Mouse (Mus musculus) cerebellum, postnatal 10 days (tissue): ENCODE data around the gene Dmwd.
"Not testable (repeated sequence)": the region's sequence is repeated elsewhere in the genome, so short reads cannot be mapped to it uniquely, and the experiment has no call there.

Source experiments
- DNase-seq, 2 experiments: peaks; one replicate each; pipeline ENCODE4 v3.0.0; 2021; ENCODE audit warnings: mixed read lengths in 2 of 2

The Dmwd gene

GRCm38 (mm10) chr7:19075723-19076585 is at the start of gene Dmwd:
Dmwd (plus strand) TSS chr7:19076227.
- peak; percentile 97 to 99 for DNase-seq

DNA sequence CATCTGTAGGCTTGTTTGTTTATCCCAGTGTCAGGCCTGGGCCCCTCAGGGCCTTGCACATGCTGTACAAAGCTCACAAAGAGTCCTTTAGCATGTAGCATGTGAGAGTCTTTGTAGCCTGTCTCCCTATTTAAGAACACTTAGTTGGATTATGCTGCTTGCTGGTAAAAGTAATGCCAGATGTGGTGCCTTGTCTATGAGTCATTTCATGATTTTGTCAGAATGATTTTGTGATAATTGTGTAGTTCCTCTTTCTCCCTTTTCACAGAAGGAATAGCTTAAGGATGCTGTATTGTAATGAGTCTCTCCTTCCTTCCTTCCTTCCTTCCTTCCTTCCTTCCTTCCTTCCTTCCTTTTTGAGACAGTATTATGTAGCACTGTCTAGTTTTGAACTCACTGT is 48.0 kb upstream of the Dmwd start:
- no peak for DNase-seq

GRCm38 (mm10) chr7:19029084-19029653 is 46.9 kb upstream of the Dmwd start:
- DNase-seq, result peak; percentile 73 to 79

- no peak for DNase-seq
These were observed 44.4 kb upstream of the Dmwd start for GRCm38 (mm10) chr7:19031641-19032040.

DNA sequence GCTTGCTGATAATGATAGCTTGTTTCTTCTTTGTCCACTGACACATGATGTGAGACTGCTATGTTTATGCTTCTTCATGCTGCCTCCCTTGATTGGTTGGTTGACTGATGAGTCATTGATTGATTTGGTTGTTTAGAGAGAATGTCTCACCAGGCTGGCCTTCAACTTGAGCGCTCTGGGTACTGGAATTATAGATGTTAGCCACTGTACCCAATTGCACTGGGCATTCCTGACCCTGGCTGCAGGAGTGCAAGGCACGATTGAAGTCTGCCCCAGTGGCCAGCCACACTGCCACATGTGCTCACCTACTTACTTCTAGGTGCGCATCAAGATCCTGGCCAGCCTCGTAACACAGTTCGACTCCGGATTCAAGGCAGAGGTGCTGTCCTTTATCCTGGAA is 31.4 kb upstream of the Dmwd start:
- no peak for DNase-seq

GRCm38 (mm10) chr7:19046286-19047069 is 29.5 kb upstream of the Dmwd start:
- peak; percentile 91 to 93 for DNase-seq

DNA sequence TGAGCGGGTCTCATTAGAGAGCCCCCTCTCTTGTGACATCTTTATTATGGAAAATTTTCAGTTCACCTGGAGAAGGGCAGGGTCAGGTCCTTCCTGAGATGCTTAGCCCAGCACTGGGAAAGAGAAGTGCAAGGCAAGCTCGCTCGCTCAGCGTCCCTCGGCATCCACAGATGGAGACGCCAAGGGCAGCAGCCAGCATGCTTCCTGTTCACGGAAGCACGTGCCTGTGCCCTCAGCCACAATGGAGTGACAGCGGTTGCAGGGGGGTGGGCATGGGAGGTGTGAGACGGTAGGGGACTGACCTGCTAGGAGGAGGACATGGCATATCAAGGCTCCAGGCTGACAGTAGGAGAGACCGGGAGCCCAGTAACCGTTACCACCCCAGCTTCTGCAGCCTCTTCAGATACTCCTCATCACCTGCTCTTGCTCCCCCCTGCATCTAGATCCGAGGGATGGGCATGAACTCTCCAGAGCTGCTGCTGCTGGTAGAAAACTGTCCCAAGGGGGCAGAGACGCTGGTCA is 28.0 kb upstream of the Dmwd start:
- DNase-seq, result peak in 1 of 2 experiments; percentile 20

GRCm38 (mm10) chr7:19049252-19049651 is 26.8 kb upstream of the Dmwd start:
- no peak for DNase-seq

GRCm38 (mm10) chr7:19050172-19050571 is 25.9 kb upstream of the Dmwd start:
- peak; percentile 52 to 62 for DNase-seq

- no peak for DNase-seq
These were observed 24.9 kb upstream of the Dmwd start for GRCm38 (mm10) chr7:19051161-19051560.

DNA sequence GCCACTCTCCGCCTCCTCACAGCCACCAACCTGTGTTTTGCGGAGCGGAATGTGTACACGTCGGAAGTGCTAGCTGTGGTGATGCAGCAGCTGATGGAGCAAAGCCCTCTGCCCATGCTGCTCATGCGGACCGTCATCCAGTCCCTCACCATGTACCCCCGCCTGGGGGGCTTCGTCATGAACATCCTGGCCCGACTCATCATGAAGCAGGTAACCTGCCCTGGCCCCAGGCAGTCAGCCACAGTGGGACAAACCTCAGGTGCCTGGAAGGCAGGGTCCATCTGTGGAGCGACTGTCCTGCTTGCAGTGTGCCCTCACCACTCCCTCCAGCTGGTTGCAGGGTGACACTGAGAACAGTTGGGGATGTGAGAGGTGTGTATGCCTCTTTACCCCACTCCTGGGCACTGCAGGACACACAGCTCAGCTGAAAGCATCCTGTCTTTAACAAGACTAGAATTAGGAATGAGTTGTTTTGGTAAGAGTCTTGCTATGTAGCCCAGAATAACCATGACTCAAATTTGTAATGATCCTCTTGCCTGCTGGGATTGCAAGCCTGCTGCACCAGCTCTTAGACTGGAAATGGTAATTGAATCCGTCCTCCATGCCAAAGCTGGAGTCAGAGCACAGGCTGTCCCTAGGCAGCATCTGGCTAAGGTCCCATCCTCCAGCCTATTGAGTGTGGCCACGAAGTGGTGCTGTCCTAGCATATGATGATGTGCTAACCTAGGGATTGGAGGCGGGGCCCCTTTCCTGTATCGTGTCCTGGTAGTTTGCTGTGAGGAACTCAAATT is 23.5 kb upstream of the Dmwd start:
- DNase-seq, result peak; percentile 68

GRCm38 (mm10) chr7:19053136-19053532 is 22.9 kb upstream of the Dmwd start:
- DNase-seq, result no peak

GRCm38 (mm10) chr7:19054047-19054776 is 21.8 kb upstream of the Dmwd start, which contains the start of gene Rsph6a:
Rsph6a (plus strand) TSS chr7:19054690.
- DNase-seq, result peak; percentile 86 to 89

DNA sequence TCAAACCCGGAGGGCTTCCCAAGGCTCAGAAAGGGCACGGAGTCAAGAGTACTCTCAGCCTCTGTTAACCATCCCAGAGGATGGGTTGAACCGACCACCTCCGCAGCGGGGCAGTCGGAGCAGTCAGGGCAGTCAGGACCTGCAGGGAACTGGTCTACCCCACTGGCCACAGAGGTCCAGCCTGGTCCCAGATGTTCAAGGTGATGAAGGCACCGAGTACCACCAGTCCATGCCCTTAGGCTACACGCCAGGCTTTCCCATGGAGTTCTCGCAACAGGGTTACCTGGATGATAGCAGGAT is 21.3 kb upstream of the Dmwd start:
- no peak for DNase-seq

DNA sequence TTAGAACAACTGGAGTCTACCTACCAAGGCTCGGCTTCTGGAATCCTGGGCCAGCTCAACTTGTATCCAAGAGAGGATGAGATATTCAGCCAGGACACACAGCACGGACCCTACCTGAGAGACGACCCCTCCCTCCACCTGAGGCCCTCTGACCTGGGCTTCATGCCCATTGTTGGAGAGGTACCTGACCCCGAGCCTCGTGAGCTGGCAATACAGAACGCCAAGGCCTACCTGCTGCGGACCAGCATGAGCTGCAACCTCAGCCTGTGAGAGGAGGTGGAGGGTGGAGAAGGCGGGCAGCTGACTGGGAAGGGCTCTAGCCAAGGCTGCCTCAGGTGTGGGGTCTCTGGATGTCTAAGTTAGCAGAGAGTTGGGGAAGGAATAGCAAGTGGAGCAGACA is 20.9 kb upstream of the Dmwd start:
- no peak for DNase-seq

- no peak for DNase-seq
These were observed 18.6 kb upstream of the Dmwd start for GRCm38 (mm10) chr7:19057405-19057804.

GRCm38 (mm10) chr7:19065896-19066295 is 10.1 kb upstream of the Dmwd start:
- DNase-seq, result no peak

- no peak for DNase-seq
These were observed 9.0 kb upstream of the Dmwd start for GRCm38 (mm10) chr7:19067063-19067462.

GRCm38 (mm10) chr7:19067935-19068334 is 8.1 kb upstream of the Dmwd start:
- no peak for DNase-seq

- DNase-seq, result peak; percentile 83 to 88
These were observed 7.3 kb upstream of the Dmwd start for GRCm38 (mm10) chr7:19068707-19069106.

GRCm38 (mm10) chr7:19069500-19069899 is 6.5 kb upstream of the Dmwd start:
- peak in 1 of 2 experiments; percentile 49 for DNase-seq

DNA sequence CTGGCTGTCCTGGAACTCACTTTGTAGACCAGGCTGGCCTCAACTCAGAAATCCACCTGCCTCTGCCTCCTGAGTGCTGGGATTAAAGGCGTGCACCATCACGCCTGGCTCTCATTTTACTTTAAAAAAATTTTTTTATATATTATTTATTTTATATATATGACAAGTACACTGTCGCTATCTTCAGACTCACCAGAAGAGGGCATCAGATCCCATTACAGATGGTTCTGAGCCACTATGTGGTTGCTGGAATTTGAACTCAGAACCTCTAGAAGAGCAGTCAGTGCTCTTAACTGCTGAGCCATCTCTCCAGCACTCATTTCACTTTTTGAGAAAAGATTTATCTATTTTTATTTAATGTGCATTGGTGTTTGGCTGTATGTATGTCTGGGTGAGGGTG is 5.0 kb upstream of the Dmwd start:
- not testable (repeated sequence) for DNase-seq
